Mouse (Mus musculus): ENCODE results near the gene Gpc5. TPM values are rescaled to one million over a fixed set of nuclear protein-coding genes. Genes with fewer than 3 reads are reported as not detected.
A peak's percentile ranks its signal among the peaks of the same experiment; 100 is the strongest.

Gene Gpc5
- polyA plus RNA-seq, 1 experiment from 2014 or later = 0.05 TPM

MicroRNA genes within 50 kb of the gene (microRNA counts, 519-probe panel; counts per million panel counts)
- 4,178 counts per million, percentile 34 among the panel's probes with 10 or more counts for microRNA mmu-miR-18a
- microRNA mmu-miR-19a = 8,318 counts per million, percentile 98 among the panel's probes with 10 or more counts
- 6,680 counts per million, percentile 83 among the panel's probes with 10 or more counts for microRNA mmu-miR-19b
- microRNA mmu-miR-20a+mmu-miR-20b = 8,674 counts per million, percentile 99 among the panel's probes with 10 or more counts
- 114 counts per million for microRNA mmu-miR-92a

Small RNA genes within 50 kb of the gene (microRNA-seq; reads per million reads assigned to microRNA genes)
- 67,343 reads per million, percentile 100 among the genes with 10 or more reads in this experiment for gene Mir17
- gene Mir18 = 10,234 reads per million, percentile 93 among the genes with 10 or more reads in this experiment
- gene Mir19a = 172 reads per million, percentile 57 among the genes with 10 or more reads in this experiment
- 52.6 reads per million, percentile 44 among the genes with 10 or more reads in this experiment for gene Mir19b-1
- 33,539 reads per million, percentile 99 among the genes with 10 or more reads in this experiment for gene Mir20a
- 10,140 reads per million, percentile 92 among the genes with 10 or more reads in this experiment for gene Mir92-1

All from liver, embryonic 13.5 days (tissue).